Mouse (Mus musculus): ENCODE results near the gene Ccdc30.
"Not testable (repeated sequence)": the region's sequence is repeated elsewhere in the genome, so short reads cannot be mapped to it uniquely, and the experiment has no call there.

The Ccdc30 gene

DNA sequence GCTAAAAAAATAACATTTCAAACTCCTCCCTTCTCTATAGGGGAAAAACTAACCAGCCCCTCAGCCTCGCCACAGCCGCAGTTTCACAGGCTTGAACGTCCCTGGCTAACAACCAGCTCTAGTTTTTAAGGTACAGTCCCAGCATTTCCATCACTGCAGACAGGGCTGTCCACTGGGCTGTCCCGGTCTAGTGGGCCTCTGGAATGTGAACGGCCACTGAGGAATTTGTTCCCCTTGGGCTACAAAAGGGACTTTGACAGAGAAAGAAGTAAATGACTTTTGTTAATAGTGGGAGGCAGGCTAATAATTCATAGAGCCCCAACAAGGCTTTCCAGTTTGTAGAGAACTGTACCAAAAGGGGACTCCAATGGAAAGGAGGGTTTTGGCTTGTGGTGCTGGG is 109.9 kb downstream of the Ccdc30 start:
- DNase-seq (ENCODE audit: inconsistent ontology term) = peak; percentile 38

- DNase-seq (ENCODE audit: inconsistent ontology term) = no peak
These were observed 112.0 kb downstream of the Ccdc30 start for GRCm38 (mm10) chr4:119303291-119303690.

DNA sequence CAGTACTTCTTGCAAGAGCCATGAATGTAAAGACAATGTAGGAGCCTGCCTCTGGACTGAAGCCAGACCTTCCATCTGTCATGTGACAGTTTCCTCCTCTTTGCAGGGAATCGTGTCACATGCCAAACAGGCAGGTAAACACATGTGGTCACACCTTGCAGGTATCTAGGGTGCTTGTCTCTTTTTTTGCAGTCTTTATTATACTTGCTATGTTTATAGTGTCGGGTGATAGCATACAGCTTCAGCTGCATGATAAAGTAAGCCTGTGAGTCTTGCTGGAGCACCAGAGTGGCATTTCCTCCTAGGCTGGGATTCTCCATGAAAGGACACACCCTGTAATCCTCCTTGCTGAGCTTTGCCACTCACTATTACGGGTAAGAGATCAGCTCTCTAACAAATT is 113.5 kb downstream of the Ccdc30 start:
- DNase-seq (ENCODE audit: inconsistent ontology term) = no peak

GRCm38 (mm10) chr4:119300761-119301160 is 114.6 kb downstream of the Ccdc30 start:
- no peak for DNase-seq (ENCODE audit: inconsistent ontology term)

DNA sequence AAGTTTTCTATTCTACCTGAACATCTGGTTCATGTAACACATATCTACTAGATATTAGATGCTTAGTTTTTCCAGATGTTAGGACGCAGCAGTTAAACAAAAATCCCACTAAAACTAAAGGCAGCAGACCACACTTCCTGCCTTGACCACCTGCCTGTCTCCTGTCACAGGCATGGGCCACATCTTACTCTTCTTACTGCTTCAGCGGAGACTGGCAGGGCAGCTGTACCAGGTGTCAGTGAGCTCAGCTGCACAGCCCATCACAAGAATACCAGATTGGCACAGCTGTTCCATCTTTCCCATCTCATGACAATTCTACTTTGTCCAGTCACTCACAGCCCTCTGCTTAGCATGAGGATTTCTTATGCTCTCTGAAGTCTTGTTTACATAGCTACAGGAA is 118.0 kb downstream of the Ccdc30 start:
- DNase-seq (ENCODE audit: inconsistent ontology term) = no peak

- DNase-seq (ENCODE audit: inconsistent ontology term) = no peak
These were observed 120.2 kb downstream of the Ccdc30 start for GRCm38 (mm10) chr4:119295134-119295453.

DNA sequence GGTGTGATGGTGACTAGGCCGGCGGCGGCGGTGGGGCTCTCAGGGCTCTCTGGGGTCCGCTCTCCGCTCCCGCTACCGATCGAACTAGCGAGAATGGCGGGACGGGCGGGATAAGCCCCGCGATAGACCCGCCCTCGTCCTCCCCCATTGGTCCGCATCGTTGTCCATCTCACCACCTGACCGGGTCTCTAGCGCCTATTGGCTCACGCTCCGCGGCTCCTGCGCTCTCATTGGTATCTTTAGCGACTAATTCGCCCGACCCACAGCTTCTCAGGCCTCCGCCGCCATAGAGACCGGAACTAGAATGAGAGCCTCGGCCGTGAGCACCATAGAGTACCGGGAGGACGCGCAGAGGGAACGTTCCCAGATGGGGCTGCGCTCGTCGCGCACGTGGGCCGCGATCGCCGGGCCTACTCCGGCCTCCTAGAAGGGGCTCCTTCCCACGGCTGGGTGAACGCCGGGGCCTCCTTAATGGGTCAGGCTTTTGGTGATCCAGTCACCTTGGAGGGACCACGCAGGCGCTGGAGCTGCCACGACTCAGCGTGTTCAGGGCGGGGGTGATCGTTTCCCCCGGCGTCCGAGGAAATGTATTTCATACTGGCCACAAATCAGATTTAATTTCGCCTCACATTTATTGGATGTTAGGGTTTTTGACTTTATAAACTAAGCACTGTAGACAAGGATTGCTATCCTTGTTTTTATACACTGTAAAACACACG is 120.7 kb downstream of the Ccdc30 start, which contains the start of gene Ybx1:
Gene Ybx1 (minus strand): TSS at position 190 of the 719 bp plus-strand sequence.
- DNase-seq (ENCODE audit: inconsistent ontology term) = peak; percentile 99

GRCm38 (mm10) chr4:119293574-119294258 is 121.6 kb downstream of the Ccdc30 start:
- peak; percentile 43 for DNase-seq (ENCODE audit: inconsistent ontology term)

DNA sequence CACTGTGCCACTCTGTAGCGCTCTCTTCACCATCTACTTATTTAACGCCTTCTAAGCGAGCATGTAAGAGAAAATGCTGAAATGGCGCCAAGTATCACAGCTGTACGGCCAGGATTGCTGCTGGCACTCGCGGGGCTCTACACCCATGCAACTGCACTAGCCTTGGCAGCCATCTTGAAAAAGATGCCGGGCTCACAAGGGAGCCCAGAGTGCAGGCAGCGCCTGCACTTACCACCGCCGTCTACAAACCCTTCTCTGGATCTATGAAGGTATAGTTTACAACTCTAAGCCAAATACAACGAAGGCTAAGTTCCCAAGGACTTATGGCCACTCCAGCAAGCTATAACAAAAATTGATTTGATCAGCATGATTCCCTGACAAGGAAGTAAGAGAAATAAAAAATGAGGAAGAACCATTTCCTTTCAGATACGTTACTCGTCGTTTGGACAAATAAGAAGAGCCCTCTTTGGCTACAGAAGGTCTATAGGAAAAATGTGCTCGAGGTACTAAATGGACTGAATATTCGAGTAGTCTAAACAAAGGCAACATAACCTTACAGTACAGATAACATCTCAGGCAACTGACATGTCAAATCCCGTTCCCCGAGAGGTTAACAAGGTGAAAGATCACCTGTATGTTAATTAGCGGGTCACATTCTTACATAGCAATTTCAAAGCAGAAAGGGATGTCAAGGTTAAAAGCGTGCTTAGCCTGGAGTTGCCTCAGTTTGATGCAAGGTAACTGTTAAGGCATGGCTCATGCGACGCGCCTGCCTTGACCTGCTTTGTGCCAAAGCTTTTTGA is 122.3 kb downstream of the Ccdc30 start:
- peak; percentile 43 for DNase-seq (ENCODE audit: inconsistent ontology term)

- no peak for DNase-seq (ENCODE audit: inconsistent ontology term)
These were observed 123.4 kb downstream of the Ccdc30 start for GRCm38 (mm10) chr4:119291921-119292320.

DNA sequence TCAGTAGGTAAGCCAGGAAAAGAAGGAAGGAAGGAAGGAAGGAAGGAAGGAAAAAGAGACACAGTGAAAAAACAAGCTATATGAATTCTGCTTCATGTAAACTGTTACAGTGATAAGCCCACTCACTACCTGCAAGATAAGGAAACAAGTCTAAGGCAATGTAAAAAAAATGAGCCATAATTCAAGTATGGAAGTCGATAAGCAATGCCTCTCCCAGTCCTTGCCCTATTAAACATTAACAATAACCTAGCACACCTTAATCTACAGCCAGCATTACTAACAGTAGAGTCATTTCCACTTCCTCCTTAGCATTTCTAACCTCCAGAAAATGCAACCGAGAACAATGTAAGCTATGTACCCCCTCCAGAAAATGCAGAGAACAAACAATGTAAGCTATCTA is 130.0 kb downstream of the Ccdc30 start:
- DNase-seq (ENCODE audit: inconsistent ontology term) = no peak

GRCm38 (mm10) chr4:119284861-119285260 is 130.5 kb downstream of the Ccdc30 start:
- no peak for DNase-seq (ENCODE audit: inconsistent ontology term)

DNA sequence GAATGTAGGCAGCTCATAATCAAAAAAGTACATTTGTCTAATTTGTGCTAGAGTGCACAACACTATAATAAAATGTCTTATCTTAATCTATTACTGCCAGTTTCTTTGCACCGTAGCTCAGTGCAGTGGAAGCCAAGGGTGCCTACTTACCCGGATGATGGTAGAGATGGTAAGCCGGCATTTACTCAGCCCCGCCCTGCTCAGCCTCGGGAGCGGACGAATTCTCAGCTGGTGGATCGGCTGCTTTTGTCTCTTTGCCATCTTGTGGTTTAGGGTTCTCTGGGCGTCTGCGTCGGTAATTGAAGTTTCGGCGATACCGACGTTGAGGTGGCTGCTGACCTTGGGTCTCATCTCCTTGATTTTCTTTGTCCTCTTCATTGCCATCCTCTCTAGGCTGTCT is 136.5 kb downstream of the Ccdc30 start:
- not testable (repeated sequence) for DNase-seq (ENCODE audit: inconsistent ontology term)

DNA sequence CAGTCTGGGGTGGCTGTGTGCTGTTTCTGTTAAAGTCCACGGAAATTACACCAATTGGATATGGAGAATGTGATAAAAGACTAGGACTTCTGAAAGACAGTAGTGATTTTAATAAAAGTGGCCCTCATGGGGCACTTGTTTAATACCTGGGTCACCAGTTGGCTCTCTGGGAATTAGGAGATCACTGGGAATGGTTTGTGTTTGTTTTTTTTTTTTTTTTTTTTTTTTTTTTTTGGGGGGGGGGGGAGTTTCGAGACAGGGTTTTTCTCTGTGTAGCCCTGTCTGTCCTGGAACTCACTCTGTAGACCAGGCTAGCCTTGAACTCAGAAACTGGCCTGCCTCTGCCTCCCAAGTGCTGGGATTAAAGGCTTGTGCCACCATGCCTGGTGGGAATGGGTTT is 139.6 kb downstream of the Ccdc30 start:
- no peak for DNase-seq (ENCODE audit: inconsistent ontology term)

DNA sequence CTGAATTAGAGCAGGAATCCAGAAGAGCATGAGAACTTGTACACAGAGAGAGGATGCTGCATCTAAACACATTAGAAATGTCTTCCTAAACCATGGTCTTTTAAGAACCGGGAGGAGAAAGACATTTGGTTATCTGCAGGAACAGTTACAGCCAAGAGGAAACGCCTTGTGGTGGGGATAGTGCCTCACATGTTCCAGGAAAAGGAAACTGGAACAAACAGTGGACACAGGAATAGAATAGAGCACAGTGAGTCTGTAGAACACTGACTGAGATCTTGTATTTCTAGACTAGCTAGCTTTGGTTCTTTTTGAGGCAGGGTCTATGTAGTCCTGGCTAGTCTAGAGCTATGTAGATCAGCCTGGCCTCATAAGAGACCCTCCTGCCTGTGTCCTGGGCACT is 140.1 kb downstream of the Ccdc30 start:
- DNase-seq (ENCODE audit: inconsistent ontology term) = no peak

DNA sequence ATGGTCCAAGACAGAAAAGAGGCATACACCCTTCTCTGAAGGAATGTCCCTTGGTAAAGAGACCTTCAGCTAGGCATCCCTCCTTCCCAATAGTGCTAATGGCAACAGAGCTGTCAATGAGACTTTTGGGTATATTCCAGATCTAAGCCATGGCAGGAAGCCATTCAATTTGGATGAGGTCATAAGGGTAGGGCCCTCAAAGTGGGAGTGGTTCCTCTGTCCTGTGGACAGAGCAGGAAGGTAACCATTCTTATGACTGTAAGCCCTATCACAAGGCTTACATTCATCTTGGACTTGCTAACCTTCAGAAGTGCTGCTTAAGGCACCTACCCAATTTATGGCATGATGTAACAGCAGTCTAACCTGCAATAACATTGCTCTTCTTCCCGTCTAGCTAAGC is 140.7 kb downstream of the Ccdc30 start:
- DNase-seq (ENCODE audit: inconsistent ontology term) = no peak

All from Muller cell, postnatal 12 days (primary cell).